Mouse (Mus musculus) thymus, postnatal 25 days (tissue): ENCODE results near the gene Smtn.

ENCODE experiments used
- DNase-seq: peaks from one replicate; pipeline ENCODE4 v3.0.0; 2022

The Smtn gene

GRCm38 (mm10) chr11:3540451-3541085 is at the start of gene Smtn:
TSS of gene Smtn (minus strand) at chr11:3540612.
- DNase-seq: no peak

GRCm38 (mm10) chr11:3588036-3588672 is 47.7 kb upstream of the Smtn start:
- no peak for DNase-seq

GRCm38 (mm10) chr11:3587350-3587749 is 46.9 kb upstream of the Smtn start:
- no peak for DNase-seq

GRCm38 (mm10) chr11:3585983-3586618 is 45.7 kb upstream of the Smtn start:
- no peak for DNase-seq

- DNase-seq: no peak
Observed at GRCm38 (mm10) chr11:3583127-3583526, 42.7 kb upstream of the Smtn start.

- DNase-seq: no peak
Observed at GRCm38 (mm10) chr11:3581908-3582307, 41.5 kb upstream of the Smtn start.

GRCm38 (mm10) chr11:3580306-3581084 is 40.1 kb upstream of the Smtn start:
- no peak for DNase-seq

GRCm38 (mm10) chr11:3578050-3578725 is 37.8 kb upstream of the Smtn start:
- DNase-seq: no peak

- DNase-seq: no peak
Observed at GRCm38 (mm10) chr11:3575238-3575637, 34.8 kb upstream of the Smtn start.

GRCm38 (mm10) chr11:3573092-3573491 is 32.7 kb upstream of the Smtn start:
- DNase-seq: no peak

- no peak for DNase-seq
Observed at GRCm38 (mm10) chr11:3572181-3572580, 31.8 kb upstream of the Smtn start.

GRCm38 (mm10) chr11:3570321-3570720 is 29.9 kb upstream of the Smtn start:
- DNase-seq: no peak

GRCm38 (mm10) chr11:3567896-3568295 is 27.5 kb upstream of the Smtn start:
- no peak for DNase-seq

- DNase-seq: no peak
Observed at GRCm38 (mm10) chr11:3566018-3566417, 25.6 kb upstream of the Smtn start.

- DNase-seq: no peak
Observed at GRCm38 (mm10) chr11:3564451-3564850, 24.0 kb upstream of the Smtn start.

- no peak for DNase-seq
Observed at GRCm38 (mm10) chr11:3563853-3564252, 23.4 kb upstream of the Smtn start.

GRCm38 (mm10) chr11:3560202-3560601 is 19.8 kb upstream of the Smtn start:
- DNase-seq: no peak

- no peak for DNase-seq
Observed at GRCm38 (mm10) chr11:3557852-3558251, 17.4 kb upstream of the Smtn start.

- DNase-seq: no peak
Observed at GRCm38 (mm10) chr11:3554976-3555375, 14.6 kb upstream of the Smtn start.

GRCm38 (mm10) chr11:3549791-3550190 is 9.4 kb upstream of the Smtn start:
- DNase-seq: no peak

GRCm38 (mm10) chr11:3548564-3549295 is 8.3 kb upstream of the Smtn start:
- no peak for DNase-seq

GRCm38 (mm10) chr11:3547969-3548368 is 7.6 kb upstream of the Smtn start:
- no peak for DNase-seq
